Mouse (Mus musculus) spleen, adult 18-20 months (tissue): ENCODE results near the gene Cpne4.

Experiments used
- DNase-seq, 2 experiments: peaks; one replicate each; pipeline ENCODE4 v3.0.0; 2022; ENCODE audit warnings: mixed read lengths in 2 of 2

The Cpne4 gene

DNA sequence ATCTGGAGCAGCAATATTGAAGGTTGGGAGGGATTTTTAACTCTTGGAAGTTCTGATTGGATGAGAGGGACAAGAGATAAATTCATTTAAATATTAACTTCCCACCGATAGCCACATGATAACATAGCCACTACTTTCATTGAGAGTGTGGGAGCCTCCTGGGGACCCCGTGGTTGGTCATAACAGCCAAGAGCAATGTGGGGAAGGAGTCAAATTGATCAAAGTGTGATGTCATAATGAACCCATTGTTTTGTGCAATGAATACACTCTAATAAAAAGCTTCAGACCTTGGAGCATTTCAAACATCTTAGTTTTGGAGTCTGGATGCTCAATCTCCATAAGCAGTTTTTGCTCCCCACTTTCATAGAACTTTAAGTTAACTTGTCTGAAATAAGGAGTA, at the start of gene Cpne4:
Gene Cpne4, plus strand, starts transcription at position 301 of the 400 bp plus-strand sequence.
- no peak for DNase-seq

DNA sequence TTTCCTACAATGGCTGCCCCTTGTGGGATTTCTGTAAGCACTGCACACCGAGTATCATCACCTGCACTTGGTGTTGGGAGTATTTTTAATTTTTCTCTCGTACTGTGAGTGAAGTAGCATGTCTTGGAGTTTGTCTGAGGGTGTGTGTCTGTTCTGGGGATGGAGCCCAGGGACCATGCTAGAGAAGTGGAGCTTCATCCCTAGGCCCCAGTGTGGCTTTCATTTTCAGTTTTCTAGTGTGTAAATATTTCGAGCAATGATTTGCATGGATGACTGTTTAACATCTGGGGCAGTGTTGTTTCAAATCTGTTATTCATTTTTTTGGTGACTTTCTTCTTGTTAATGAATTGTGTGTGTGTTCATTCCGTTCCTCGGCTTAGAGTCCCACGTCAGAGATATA, 31.9 kb upstream of the Cpne4 start:
- no peak for DNase-seq

DNA sequence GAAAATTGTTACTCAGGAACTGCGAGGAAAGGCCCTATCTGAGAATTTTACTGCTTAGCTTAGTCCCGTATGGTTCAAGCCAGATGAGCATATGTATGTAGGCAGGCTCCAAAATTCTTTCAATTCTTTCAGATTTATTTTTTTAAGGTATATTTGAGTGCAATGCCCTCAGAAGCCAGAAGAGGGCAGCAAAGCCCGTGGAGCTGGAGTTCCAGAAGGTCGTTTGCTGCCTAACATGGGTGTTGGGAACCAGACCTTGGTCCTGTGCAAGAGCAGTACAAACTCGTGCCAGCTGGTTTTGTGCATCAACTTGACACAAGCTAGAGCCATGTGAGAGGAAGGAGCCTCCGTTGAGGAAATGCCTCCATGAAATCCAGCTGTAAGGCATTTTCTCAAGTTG, 11.6 kb upstream of the Cpne4 start:
- no peak for DNase-seq

DNA sequence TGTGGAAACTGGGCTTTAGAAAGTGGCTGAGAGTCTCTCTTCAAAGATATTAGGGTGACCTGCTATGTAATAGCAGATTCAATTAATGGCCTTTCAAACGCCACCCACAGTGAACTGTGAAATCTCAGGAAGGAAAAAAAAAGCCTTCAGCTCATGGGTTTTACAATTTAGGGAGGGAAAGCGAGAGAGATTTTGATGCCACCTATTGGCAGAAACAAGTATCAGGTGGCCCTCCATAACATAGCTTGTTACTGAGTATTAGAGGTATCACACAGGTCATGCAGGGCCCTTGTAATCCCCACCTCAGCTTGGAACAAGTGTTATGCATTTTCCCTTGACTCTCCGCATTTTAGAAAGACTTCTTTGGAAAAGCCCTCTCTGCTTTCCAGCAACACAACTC, 18.7 kb downstream of the Cpne4 start:
- DNase-seq, result no peak

DNA sequence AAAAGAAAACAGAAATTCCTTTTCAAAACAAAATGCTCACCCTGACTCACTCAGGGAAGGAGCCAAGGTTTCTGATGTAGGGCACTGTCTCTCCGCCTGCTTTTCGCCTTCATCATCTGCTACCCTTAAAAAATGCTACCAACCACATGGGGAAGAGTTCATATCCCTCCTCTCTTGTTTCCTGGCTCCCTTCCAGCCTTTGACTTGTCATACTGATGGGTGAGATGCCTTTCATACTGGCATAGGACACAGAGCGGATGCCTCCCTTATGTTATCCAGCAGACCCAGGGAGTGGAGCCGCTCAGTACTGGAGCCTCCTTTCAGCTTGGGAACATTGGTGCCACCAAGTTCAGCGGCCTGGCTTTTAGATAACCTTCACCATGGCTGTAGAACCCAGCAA, 19.4 kb downstream of the Cpne4 start:
- no peak for DNase-seq

DNA sequence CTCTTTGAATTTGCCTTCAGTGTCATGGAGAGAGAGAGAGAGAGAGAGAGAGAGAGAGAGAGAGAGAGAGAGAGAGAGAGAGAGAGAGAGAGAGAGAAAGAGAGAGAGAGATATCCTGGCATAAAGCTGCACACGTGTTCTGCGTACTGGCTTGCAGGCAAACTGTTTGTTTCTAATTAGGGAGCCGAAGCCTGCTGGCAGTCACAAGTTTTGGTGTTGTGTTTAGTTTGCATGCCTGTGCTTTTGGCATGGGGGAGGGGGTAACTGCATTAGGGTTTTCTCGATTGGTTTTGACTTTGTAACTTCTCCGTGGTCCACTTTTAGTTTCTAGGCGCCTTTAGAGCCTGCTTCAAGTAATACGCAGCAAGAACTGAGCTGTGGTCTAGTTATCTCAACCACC, 20.0 kb downstream of the Cpne4 start:
- no peak for DNase-seq

DNA sequence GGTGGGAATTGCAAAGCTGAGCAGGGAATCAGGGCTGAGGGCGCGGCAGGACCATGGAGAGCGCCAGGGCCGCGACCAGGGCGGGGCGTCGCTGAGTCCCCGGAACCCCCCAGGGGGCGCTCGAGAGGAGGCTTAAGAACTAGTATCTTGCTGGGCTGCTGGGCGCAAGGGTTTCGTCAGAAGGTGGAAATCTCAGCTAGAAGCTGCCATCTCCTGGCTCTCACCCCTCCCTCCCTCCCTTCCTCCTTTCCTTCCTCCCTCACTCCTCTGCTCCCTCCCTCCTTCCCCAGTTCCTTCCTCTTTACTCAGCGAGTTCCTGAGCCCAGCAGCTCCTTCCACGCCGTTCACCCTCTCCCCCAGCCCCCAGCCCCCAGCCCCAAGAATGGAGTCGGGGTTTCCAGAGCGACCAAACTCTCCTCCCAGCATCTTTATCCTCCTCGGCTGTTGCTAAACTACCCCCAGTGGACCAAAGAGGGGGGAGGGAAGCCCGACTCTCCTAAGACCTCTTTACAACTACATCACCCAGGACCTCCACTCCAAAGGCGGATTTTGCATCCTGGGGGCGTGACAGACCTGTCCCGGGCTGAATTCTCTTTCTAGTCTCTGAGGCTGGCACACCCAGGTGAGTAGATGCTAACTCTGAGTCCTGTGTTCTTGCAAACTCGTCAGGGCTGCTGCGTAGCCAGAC, 22.5 kb downstream of the Cpne4 start:
- DNase-seq, result peak; percentile 11 to 31

DNA sequence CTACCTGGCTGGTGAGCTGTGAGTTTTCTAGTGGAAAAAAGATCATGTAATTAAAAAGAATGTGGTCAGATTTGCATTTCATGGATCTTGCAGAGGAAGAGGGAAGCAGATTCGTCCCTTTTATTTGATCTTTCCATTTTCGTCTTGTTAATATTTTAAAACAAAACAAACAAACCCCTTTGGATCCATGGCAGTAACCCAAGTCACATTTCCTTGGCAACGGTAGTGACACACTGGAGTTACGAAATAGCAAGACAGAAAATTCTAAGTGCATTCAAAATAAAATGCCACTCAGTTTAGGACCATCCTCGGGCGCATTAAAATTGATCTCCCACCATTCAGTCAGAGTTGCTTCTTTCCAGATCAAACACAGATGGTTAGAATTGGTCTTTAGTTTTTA, 25.8 kb downstream of the Cpne4 start:
- DNase-seq, result no peak

DNA sequence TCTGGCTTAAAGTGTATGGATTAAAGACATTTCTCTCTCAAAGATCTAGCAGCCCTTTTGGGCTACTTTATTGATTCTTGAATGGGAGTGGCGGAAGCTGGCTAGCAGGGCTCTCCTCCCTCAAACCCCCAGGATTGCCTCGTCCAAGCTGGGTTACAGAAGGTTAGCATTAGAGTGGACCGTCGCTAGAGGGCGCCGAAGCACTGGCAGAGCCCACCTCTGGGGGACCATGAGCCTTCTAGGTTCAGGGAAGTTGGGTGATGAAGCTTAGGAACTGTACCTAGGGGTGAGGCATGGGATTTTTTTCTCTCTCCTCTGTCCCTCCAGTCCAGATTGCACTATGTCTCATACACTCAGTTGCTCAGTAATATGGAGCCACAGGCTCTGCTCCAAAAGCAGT, 27.4 kb downstream of the Cpne4 start:
- DNase-seq, result peak; percentile 18 to 58

DNA sequence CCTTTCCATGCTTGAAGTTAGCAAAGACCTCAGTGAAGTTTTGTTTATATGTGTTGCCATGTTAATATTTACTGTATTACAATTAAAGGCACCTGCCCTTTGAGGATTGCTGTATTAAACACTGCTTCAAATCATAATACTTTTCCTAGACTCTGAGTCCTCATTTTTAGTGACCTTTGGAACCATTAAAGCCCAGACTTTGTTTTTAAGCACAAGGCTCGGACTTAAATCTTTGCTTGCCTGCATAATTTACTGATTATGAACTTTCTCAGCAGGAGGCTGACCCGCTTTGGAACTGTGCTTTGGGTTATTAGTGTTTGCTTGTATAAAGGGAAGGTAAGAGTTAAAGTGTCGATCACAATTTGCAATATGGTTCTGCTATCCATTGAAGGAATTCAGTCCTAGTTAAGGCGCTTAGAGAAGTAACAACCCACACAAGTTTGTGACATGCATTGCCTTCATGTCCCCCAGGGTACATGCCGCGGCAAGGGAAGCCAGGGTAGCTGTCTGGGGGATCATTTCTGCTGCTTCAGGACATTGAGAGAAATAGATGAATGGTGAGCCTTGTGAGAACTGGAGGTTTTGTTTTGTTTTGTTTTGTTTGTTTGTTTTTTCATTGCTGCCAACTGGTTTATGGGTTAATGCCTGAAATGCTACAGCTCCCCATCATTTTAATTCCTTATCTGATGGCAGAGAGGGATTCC, 35.0 kb downstream of the Cpne4 start:
- no peak for DNase-seq

DNA sequence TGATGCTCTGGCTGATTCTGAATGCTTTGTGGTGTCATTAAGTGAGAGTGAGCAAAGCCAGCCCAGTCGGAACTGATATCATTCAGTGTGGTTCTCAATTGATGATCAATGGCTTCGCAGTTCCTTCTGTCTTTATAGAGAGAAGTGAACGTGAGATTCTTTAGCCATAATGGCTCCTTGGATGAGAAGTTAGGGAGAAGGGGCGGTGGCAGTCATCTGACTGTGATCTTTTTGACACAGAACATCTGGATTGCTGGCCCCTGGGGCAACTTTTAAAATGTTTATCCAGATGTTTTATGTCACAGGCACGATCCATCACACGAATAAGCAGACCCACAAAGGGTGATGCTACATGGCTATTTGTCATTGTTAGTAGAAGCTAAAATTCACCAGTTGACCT, 35.6 kb downstream of the Cpne4 start:
- no peak for DNase-seq

DNA sequence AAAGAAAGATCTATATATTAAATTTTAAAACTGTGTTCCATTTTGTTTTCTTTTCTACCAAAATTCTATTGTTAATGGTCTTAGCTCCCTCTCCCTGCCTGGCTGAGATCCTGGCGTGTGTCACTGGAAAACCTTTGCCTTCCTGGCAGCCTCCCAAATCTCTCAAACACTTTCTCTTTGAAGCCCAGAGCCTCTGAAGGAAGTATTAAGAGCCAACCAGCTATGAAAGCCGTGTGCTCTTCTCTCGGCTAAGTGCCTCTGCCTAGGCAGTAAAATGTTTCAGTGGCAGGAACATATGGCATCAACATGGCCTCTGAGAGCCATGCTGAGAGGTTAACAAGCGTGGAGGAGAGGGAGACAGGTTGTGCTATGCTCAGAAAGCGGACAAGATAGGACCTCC, 47.5 kb downstream of the Cpne4 start:
- DNase-seq, result no peak

DNA sequence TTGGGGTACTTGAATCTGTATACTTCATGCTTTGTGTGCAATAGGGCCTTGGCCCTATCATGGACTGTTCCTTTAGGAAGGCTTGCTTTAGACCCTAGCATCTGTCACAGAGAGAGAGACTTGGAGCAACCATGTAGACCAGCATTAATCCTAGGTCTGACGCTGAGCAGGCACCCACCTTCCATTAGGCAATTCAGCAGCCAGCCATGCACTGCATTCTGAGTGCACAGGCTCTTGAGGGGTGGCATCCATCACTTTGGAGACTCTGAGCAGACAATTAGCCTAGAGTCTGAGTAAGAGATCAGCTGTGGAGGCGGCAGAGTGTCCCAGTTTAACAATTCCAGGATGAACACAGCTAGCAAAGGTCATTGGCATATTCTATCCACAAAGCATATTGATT, 47.9 kb downstream of the Cpne4 start:
- DNase-seq, result no peak

DNA sequence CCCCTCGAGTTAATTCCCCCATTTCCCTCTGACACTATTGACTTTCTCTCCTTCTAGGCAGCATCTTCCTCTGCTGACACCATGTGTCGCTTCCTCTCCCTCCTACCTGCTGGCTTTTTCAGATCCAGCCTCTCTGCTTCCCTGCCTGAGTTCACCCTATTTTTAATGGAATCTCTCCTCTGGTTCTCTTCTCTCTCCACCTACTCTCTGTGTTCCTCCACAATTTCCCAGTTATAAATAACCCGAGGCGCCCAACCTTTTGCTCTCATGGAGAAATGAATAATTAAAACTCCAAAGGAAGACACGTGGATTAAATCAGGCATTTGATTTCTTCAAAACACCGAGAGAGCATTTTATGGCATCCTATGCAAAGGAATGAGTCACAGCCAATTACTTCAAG, 65.4 kb downstream of the Cpne4 start:
- DNase-seq, result no peak

DNA sequence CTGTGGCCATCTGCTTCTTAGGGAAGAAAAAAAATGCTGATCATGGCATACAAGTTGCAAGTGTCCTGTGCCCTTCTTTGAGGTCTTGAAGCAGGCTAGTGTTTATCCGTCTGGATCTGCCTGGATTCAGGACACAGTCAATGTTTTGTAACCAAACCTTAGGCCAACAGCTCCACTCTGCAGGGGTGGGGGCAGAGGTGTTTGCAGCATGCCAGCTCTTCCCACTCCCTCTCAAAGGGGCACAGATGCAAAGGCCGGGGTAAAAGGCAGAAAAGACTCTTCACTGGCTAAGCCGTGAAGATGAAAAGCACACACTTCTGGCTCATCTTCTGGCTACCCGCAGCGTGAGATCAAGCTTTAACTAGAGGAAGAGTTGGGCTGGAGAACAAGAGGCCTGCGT, 69.6 kb downstream of the Cpne4 start:
- no peak for DNase-seq

DNA sequence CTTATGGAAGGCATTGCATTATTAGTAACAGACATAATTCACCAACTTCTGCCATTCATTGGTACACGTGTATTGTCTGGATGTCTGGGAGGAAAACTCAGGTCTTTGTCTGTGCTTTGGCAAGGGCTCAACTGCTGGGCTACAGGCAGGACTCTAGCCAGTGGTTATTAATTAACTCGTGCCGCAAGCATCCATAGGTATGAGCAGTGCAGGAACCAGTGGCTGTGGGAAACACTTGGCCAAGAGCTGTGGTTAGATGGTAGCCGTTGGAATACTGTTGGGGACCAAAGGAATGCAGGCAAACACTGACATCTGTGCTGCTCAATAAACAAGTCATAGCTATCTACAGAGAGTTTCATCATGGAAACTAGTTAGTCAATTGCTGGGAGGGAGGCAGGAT, 76.5 kb downstream of the Cpne4 start:
- DNase-seq, result no peak

DNA sequence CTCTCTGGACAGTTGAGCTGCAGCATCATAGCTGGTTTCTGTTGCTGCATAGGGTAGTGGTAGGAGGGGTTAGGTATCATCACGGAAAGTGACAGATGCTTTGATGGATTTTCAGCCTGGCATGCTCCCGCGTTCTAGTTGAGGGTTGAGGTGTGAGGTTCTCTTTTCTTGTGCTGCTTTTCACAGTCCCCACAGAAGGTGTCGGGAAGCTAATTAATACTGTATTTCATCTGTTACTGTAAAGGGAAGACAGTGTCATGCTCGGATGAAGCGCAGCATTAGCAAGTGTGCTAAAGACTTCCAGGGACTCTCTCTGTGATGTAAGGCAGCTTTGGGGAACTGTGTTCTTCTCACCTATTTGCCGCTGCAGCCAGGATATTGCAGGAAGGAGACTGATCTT, 80.7 kb downstream of the Cpne4 start:
- no peak for DNase-seq

DNA sequence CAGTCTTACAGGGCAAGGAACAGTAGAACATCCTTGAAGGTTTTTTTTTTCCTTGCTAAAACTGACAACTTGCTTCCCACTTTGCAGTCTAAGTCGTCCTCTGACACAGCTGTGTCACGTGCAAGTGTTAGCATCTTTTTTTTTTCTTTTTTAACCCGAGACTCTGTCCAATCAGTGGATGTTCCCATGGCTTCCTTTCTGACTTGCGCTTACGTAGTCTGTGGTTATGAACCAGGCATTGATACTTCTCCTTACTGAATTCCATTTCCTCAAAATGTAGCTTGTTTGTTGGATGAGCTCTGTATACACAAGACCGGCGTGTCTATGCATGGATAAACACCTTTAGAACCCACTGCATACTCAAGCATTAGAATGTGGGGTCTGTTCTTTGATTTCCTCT, 82.2 kb downstream of the Cpne4 start:
- DNase-seq, result no peak

DNA sequence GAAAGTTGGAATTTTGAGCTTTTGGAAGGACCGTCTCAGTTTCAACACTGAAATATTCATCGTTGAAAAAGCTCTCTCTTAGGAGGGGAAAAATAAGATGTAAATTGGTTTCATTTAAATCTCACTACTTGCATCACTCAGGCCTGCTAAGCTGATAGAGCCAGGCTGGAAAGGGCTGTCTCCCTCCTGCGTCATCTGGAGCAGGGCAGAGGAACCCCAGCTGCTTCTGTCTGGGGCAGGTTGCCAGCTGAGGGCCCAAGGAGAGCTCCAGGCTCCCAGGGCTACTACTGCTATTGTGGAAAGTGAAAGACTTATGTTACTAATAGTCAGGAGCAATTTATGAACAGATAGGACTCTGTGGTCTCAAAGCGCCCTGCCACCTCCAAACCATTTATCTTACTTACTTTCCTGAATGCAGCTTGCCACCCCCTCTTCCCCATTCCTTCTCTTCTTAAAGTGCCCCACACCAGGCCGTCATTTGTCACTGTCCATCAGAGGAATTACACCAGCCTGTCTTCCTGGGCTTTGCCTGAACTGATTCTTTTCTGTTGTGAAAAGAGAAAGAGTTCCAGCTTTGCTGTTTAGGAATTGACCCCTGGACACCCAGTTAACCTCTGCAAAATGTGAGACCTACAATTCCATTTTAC, 99.4 kb downstream of the Cpne4 start:
- no peak for DNase-seq

DNA sequence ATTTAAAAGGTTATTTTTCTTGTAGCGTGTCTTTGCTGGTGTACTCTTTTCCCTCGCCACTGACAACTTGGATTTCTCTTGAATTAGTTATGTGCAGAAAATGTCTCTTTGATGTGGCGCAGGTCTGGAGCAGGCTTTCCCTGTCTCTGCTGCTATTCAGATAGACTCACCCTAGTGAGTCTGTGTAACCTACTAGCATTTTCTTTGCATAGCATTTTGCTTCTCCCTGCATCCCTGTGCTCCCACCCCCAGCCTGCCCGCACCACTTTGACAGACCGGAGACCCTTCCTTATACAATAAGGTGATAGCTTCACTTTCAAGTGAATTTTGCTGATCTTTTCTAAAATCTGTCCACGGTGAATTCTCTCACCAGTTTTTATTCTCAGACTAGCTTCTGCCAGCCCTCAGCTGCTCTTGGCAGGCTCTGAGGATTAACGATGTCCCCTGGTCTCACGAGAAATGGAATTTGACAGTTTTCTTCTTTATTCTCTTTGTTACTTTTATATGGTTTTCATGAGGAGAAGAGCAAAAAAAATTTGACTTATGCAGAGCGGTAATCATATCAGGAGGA, 105.7 kb downstream of the Cpne4 start:
- DNase-seq, result no peak

DNA sequence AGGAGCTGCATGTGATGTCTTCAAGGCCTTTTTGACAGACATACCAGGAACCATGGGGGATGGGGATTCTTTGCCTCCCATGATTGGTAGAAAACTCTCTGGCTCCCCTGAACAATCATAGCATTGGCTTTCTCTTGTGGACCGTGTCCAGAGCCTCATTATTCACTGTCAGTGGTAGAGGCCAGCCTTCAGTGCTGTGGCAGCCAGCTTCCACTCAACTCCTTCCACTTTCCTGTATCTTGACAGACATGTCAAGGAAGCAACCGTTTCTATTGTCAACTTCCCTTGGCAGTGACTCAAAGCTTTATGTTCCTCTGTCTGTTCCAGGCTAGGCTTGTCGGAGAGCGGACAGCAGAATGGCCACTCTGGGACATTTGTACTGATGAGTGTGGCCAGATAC, 112.7 kb downstream of the Cpne4 start:
- DNase-seq, result no peak

DNA sequence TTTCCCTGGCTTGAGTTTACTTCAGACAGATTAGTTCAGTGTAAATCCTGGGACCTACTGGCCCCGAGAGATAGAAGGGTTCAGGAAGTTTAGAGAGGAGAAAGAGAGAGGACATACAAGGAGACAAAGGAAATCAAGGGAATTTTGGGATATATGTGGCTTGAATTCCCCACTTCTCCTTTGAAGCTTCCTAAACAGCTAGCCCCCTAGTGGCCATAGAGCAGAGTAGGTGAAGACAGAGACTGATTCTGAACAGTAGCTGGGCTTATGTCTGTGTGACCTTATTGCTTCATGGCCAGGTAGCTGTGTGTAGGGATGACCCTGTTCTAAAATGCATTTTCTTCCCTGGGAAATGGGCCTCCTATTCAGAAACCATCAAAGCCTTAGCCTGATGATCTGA, 129.6 kb downstream of the Cpne4 start:
- no peak for DNase-seq

DNA sequence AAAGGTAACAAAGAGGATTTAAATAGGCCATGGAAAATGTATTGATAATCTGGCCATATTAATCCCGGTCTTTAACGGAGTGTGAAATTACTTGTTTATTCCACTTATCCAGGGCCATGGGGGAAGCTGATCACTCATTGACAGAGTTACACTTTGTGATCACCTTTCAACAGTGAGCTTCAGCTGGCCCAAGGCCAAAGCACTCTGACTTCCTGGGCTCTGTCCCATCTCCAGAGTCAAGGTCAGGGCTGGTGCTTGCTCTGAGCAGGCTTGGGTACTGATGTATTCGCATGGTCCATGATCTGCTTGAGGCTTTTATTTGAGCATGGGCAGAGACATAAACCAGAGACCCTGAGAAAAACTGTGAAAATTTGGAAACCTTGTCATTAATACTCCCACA, 131.5 kb downstream of the Cpne4 start:
- DNase-seq, result no peak

DNA sequence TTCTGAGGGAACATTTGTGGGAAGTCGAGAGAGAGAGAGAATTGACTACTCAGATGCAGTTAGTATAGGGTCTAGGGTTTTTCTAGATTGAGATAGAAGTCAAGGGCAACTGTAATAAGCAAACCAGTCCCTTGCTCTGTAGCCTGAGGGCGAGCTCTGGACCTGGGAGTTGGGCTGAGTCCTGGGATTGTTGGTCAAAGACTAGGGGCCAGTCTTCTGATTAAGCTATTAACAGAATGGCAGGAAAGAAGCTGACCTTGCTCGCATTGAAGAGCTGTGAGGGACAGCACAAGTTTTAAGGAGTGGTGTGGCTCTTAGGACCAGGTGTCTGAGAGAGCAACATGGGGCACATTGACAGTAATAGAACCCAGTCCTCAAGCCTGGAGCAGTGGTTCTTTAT, 140.0 kb downstream of the Cpne4 start:
- DNase-seq, result no peak
